Mouse (Mus musculus): ENCODE measurements around the gene D5Ertd579e. TPM values are rescaled to one million over a fixed set of nuclear protein-coding genes. Genes with fewer than 3 reads are reported as not detected.

D5Ertd579e gene
- polyA plus RNA-seq, 1 experiment from 2014 or later: 20.7 TPM

DNA sequence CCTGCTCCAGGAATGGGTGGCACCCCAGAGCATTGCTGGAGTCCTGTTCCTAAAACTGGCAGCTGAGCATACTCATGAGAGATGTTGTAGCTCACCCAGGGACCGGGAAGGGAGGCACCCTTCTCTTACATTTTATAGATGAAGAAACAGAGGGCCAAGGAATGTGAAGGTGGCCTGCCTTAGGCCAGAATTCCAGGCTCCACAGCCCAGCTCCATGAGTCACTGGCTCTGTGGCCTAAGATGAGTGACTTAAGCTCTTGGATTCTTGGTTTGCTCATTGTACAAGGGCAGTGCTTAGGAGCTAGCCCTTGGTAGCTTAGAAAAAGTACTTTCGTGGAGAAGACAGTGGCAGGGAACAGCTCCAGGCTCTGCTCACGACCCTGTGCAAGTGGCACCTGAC, 19.0 kb upstream of the D5Ertd579e start:
- Histone ChIP-seq H3K9ac (ENCODE audit: low read depth, low read length) (no peak overlapping the region), H3K9me3 (ENCODE audit: control insufficient read depth, low read length) (no peaks in the 10 kb centered on the region), H3K27me3 (replicated peaks; ENCODE audit: control insufficient read depth, insufficient read depth, low read length) (no peaks in the 10 kb centered on the region), H3K4me1 (ENCODE audit: control insufficient read depth, insufficient read depth, low read length) (peaks cover 7% of the 10 kb centered on the region), H3K4me3 (ENCODE audit: low read depth, low read length) (no peak overlapping the region), H3K36me3 (ENCODE audit: control insufficient read depth, insufficient read depth, low read length) (no peaks in the 10 kb centered on the region), H3K4me2 (ENCODE audit: low read depth, low read length) (no peak overlapping the region), H3K27ac (replicated peaks; ENCODE audit: low read depth, low read length) (no peak overlapping the region)
- 59% methylated on average over 3 of the region's 3 CpGs for WGBS
- ATAC-seq (ENCODE audit: low read depth): no peak
- no peak for DNase-seq (ENCODE audit: low spot score)

DNA sequence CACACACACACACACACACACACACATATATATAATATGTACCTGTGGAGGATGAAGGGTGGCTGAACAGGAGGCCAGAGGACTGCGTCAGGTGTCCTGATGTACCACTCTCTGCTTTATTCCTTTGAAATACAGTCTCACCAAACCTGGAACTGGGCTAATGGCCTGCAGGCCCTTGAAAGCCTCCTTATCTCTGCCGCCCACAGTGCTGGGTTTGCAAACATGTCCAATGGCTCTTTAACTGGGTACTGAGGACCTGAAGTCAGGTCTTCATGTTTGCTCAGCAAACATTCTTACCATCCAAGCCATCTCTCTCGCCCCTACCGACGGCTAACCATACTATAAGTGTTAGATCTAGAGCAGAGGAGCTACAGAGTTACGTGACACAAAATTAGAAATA, 17.9 kb upstream of the D5Ertd579e start:
- Histone ChIP-seq H3K9ac (ENCODE audit: low read depth, low read length) (no peak overlapping the region), H3K27ac (replicated peaks; ENCODE audit: low read depth, low read length) (no peak overlapping the region), H3K4me2 (ENCODE audit: low read depth, low read length) (no peak overlapping the region), H3K4me3 (ENCODE audit: low read depth, low read length) (no peak overlapping the region), H3K4me1 (ENCODE audit: control insufficient read depth, insufficient read depth, low read length) (peaks cover 7% of the 10 kb centered on the region), H3K9me3 (ENCODE audit: control insufficient read depth, low read length) (no peaks in the 10 kb centered on the region), H3K36me3 (ENCODE audit: control insufficient read depth, insufficient read depth, low read length) (no peaks in the 10 kb centered on the region), H3K27me3 (replicated peaks; ENCODE audit: control insufficient read depth, insufficient read depth, low read length) (no peaks in the 10 kb centered on the region)
- DNase-seq (ENCODE audit: low spot score): no peak
- ATAC-seq (ENCODE audit: low read depth): no peak
- 83% methylated on average over 6 of the region's 6 CpGs for WGBS

DNA sequence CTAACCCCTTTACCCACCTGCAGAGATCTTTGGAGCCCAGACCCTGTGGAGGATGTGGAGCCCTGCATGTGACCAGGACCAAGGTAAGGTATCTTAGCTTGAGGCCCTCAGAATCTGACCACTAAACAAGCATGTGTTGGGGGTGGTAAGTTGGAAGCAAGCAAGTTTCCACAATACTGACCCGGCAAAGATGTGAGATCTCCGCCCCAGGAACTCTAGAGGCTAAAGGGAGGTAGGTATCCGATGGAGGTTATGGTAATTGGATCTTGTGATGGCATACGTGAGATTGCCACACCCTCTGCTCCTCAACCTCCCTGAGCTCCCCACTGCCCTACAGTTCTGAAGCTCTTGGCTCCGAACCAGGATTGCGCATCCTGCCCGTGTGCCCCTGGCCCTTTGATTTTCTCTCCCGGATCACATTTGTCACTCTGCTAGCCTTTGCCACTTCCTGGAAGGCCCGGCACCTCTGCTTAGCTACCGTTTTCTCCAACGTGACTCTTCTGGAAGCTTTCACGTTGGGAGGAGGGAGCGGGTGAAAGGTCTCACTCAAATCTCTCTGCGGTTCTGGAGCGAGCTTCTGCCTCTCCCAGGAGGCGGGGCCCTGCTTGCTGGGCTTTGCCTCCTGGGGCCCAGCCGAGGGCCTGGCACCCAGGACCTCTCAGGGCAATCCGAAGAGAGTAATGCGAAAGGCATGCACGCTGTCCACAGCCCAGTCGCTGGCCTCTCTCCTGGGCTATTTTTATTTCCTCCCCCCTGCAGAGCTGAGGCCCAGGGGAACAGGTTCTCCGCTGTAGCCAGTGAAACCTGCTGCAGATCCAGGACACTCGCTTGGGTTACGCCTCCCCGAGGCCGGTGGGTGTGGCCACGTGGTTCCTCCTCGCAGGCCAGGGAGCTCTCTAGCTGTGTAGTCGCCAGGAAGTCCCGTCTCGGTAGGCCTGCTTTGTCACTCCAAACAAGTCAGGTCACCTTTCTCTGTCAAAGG, 17.0 kb upstream of the D5Ertd579e start:
- 6% methylated on average over 30 of the region's 31 CpGs for whole genome bisulfite sequencing
- ATAC-seq (ENCODE audit: low read depth): peak; percentile 95
- peak overlapping the region; percentile 16 for H3K27ac ChIP-seq (replicated peaks; ENCODE audit: low read depth, low read length)

DNA sequence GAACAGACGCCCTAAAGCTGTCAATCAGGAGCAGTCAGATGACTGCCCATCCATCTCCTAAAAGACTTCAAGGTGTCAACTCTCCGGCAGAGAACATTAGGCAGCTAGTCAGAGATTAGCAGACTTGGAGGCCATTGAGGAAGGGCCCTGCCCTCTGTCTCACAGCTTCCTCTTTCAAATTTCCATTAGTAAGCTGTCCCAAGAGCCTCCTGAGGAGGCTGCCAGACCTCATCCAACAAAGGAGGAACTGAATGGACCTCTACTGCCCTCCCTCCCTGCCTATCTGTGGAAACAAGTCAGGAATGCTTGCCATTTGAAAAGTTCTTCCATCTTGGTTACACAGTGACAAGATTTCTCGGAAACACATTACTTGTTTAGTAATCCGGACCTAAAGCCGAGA, 16.0 kb upstream of the D5Ertd579e start:
- Histone ChIP-seq H3K4me2 (ENCODE audit: low read depth, low read length) (no peak overlapping the region), H3K36me3 (ENCODE audit: control insufficient read depth, insufficient read depth, low read length) (no peaks in the 10 kb centered on the region), H3K4me1 (ENCODE audit: control insufficient read depth, insufficient read depth, low read length) (peaks cover 7% of the 10 kb centered on the region), H3K27me3 (replicated peaks; ENCODE audit: control insufficient read depth, insufficient read depth, low read length) (no peaks in the 10 kb centered on the region), H3K9me3 (ENCODE audit: control insufficient read depth, low read length) (no peaks in the 10 kb centered on the region), H3K9ac (ENCODE audit: low read depth, low read length) (no peak overlapping the region), H3K4me3 (ENCODE audit: low read depth, low read length) (no peak overlapping the region), H3K27ac (replicated peaks; ENCODE audit: low read depth, low read length) (no peak overlapping the region)
- 55% methylated on average over 5 of the region's 5 CpGs for WGBS
- peak; percentile 5 for DNase-seq (ENCODE audit: low spot score)
- no peak for ATAC-seq (ENCODE audit: low read depth)

More for the DNA sequence above, 17.0 kb upstream of the D5Ertd579e start:
- Histone ChIP-seq H3K36me3 (ENCODE audit: control insufficient read depth, insufficient read depth, low read length) (no peaks in the 10 kb centered on the region), H3K4me3 (ENCODE audit: low read depth, low read length) (peak overlapping the region; percentile 34), H3K4me2 (ENCODE audit: low read depth, low read length) (peak overlapping the region; percentile 63), H3K27me3 (replicated peaks; ENCODE audit: control insufficient read depth, insufficient read depth, low read length) (no peaks in the 10 kb centered on the region), H3K9ac (ENCODE audit: low read depth, low read length) (peak overlapping the region; percentile 34), H3K4me1 (ENCODE audit: control insufficient read depth, insufficient read depth, low read length) (peaks cover 7% of the 10 kb centered on the region), H3K9me3 (ENCODE audit: control insufficient read depth, low read length) (no peaks in the 10 kb centered on the region)
- peak; percentile 89 for DNase-seq (ENCODE audit: low spot score)

DNA sequence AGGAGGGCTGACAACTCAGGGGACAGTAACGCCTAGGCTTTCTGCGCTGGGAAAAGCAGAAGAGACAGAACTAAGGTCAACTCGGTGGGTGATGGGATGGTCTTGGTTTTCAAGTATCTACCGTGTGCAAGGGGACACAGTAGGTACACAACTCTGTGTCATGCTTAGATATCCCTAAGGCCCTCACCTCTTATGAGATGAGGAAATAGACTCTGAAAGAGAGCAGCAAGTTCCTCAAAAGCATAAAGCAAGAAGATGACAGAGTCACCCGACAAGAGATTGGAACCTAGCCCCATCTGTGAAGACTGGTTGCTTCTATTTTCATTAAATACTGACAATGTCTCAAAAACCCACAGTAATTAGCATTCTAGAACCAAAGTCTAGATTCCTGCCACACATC, 10.0 kb upstream of the D5Ertd579e start:
- no peak overlapping the region for H3K4me3 ChIP-seq (ENCODE audit: low read depth, low read length)
- no peak for ATAC-seq (ENCODE audit: low read depth)

DNA sequence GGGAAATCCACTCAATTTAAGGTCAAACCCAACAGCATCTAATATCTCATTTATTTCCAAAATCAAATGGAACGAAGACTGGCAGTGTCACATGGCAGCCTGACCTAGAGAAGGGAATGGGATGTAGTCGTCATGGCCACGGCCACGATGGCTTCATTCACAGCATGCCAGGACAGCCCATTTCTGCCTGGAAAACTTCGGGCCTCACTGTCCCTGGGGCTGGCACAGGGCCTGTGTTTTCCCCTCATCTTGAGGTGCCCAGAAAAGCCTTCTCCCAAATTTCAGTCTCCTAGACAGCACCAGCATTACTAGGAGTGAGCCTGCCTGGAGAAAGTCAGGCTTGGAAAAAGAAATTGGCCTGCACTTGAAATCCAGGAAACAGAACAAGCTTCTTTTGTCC, 9.6 kb upstream of the D5Ertd579e start:
- no peak overlapping the region for H3K9ac ChIP-seq (ENCODE audit: low read depth, low read length)
- no peak overlapping the region for H3K27ac ChIP-seq (replicated peaks; ENCODE audit: low read depth, low read length)
- H3K27me3 ChIP-seq (replicated peaks; ENCODE audit: control insufficient read depth, insufficient read depth, low read length): no peaks in the 10 kb centered on the region
- no peaks in the 10 kb centered on the region for H3K36me3 ChIP-seq (ENCODE audit: control insufficient read depth, insufficient read depth, low read length)
- H3K4me1 ChIP-seq (ENCODE audit: control insufficient read depth, insufficient read depth, low read length): no peaks in the 10 kb centered on the region
- ATAC-seq (ENCODE audit: low read depth) (no peak), DNase-seq (ENCODE audit: low spot score) (no peak)
- H3K9me3 ChIP-seq (ENCODE audit: control insufficient read depth, low read length): no peaks in the 10 kb centered on the region
- no peak overlapping the region for H3K4me3 ChIP-seq (ENCODE audit: low read depth, low read length)
- 79% methylated on average over 5 of the region's 5 CpGs for WGBS
- no peak overlapping the region for H3K4me2 ChIP-seq (ENCODE audit: low read depth, low read length)

More for the DNA sequence above, 10.0 kb upstream of the D5Ertd579e start:
- no peaks in the 10 kb centered on the region for H3K27me3 ChIP-seq (replicated peaks; ENCODE audit: control insufficient read depth, insufficient read depth, low read length)
- H3K36me3 ChIP-seq (ENCODE audit: control insufficient read depth, insufficient read depth, low read length): no peaks in the 10 kb centered on the region
- H3K27ac ChIP-seq (replicated peaks; ENCODE audit: low read depth, low read length): no peak overlapping the region
- H3K9ac ChIP-seq (ENCODE audit: low read depth, low read length): no peak overlapping the region
- no peak for DNase-seq (ENCODE audit: low spot score)
- H3K4me1 ChIP-seq (ENCODE audit: control insufficient read depth, insufficient read depth, low read length): no peaks in the 10 kb centered on the region
- H3K4me2 ChIP-seq (ENCODE audit: low read depth, low read length): no peak overlapping the region
- WGBS: 79% methylated on average over 5 of the region's 5 CpGs
- H3K9me3 ChIP-seq (ENCODE audit: control insufficient read depth, low read length): no peaks in the 10 kb centered on the region

DNA sequence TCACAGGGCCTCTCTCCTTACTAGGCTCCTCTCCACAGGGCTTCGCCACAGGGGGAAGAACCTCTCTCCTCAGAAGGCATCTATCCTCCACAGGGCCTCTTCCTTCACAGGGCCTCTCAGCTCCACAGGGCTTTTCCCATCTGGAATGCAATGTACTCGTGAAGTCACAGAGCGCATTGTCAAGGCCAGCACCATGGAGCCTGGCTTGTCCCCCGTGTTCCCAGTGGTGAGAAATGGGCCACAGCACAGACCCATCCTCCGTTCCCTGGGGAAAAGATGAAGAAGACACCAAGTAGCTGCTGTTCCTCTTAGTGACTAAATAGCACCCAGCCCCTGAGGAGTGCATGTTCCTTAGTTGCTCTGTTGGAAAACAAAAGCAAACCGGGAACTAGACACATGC, 8.9 kb upstream of the D5Ertd579e start:
- Histone ChIP-seq H3K36me3 (ENCODE audit: control insufficient read depth, insufficient read depth, low read length) (no peaks in the 10 kb centered on the region), H3K27me3 (replicated peaks; ENCODE audit: control insufficient read depth, insufficient read depth, low read length) (no peaks in the 10 kb centered on the region), H3K9me3 (ENCODE audit: control insufficient read depth, low read length) (no peaks in the 10 kb centered on the region), H3K27ac (replicated peaks; ENCODE audit: low read depth, low read length) (no peak overlapping the region), H3K9ac (ENCODE audit: low read depth, low read length) (no peak overlapping the region), H3K4me1 (ENCODE audit: control insufficient read depth, insufficient read depth, low read length) (no peaks in the 10 kb centered on the region), H3K4me3 (ENCODE audit: low read depth, low read length) (no peak overlapping the region), H3K4me2 (ENCODE audit: low read depth, low read length) (no peak overlapping the region)
- DNase-seq (ENCODE audit: low spot score) (no peak), ATAC-seq (ENCODE audit: low read depth) (no peak)
- 74% methylated on average over 6 of the region's 6 CpGs for WGBS

DNA sequence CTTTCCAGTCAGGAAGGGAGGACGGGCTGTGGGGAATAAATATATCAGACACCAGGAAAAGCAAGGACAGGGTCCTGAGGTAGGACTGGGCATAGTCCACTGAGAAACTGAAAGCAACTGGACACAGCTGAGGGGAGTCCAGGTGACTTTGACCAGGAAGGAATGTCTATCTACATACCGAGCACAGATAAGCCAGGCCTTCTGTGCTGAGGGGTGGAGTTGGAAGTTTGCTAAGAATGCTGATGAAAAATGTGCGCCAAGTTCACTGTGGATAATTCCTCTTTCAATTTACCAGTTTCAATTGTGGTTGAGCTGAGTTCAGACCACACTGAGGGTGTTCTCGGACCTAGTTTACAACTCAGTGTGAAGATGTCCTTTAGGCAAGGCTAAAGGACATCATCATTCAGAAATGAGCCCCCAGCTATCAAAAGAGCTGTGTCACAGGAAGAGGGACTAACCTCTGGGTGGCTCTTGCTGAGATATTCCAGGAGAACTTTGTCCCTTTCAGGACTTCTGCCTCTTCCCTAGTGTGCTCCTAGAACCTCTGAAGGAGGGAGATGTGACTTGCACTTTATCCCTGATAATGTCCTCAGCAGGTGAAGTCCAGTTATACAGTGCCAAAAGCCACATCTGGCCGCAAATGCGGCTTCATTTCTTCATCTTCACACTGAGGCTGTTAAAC, 5.3 kb upstream of the D5Ertd579e start:
- Histone ChIP-seq H3K4me1 (ENCODE audit: control insufficient read depth, insufficient read depth, low read length) (no peaks in the 10 kb centered on the region), H3K4me3 (ENCODE audit: low read depth, low read length) (no peak overlapping the region), H3K27ac (replicated peaks; ENCODE audit: low read depth, low read length) (no peak overlapping the region), H3K9ac (ENCODE audit: low read depth, low read length) (no peak overlapping the region), H3K9me3 (ENCODE audit: control insufficient read depth, low read length) (no peaks in the 10 kb centered on the region), H3K36me3 (ENCODE audit: control insufficient read depth, insufficient read depth, low read length) (no peaks in the 10 kb centered on the region), H3K4me2 (ENCODE audit: low read depth, low read length) (no peak overlapping the region), H3K27me3 (replicated peaks; ENCODE audit: control insufficient read depth, insufficient read depth, low read length) (no peaks in the 10 kb centered on the region)
- DNase-seq (ENCODE audit: low spot score) (no peak), ATAC-seq (ENCODE audit: low read depth) (no peak)
- WGBS: 76% methylated on average over 6 of the region's 6 CpGs

Data from embryonic facial prominence, embryonic 14.5 days (tissue).